Mouse (Mus musculus) left cerebral cortex, postnatal 4 days (tissue): ENCODE measurements around the gene Slc25a4. TPM values are rescaled to one million over a fixed set of nuclear protein-coding genes. Genes with fewer than 3 reads are reported as not detected.
A peak's percentile ranks its signal among the peaks of the same experiment; 100 is the strongest.
"Not testable (repeated sequence)": the region's sequence is repeated elsewhere in the genome, so short reads cannot be mapped to it uniquely, and the experiment has no call there.

Experiments
- DNase-seq: peaks from one replicate; pipeline ENCODE4 v3.0.0-alpha.2; 2022
- intact Hi-C: fragments of 180-260 bp; cut with DNase I; formaldehyde crosslinking; loops from one replicate; pipeline ENCODE4 v1.15.1; 2025
- total RNA-seq, 2 experiments: library from RNA; stranded (reverse); gene quantifications; 2 replicates each; pipeline ENCODE4 v1.2.3; 2021

Gene Slc25a4
- total RNA-seq, result 100 to 1,000 TPM; 513 to 540 TPM

GRCm38 (mm10) chr8:46210404-46211315 lies at the start of gene Slc25a4:
Gene Slc25a4 (minus strand): TSS chr8:46211284.
- intact Hi-C loops, result no loop called here
- peak; percentile 99 for DNase-seq

GRCm38 (mm10) chr8:46257921-46258682 lies 47.0 kb upstream of the Slc25a4 start:
- DNase-seq, result no peak
- intact Hi-C loops, result no loop called here

- no peak for DNase-seq
- intact Hi-C loops, result no loop called here
Observed at GRCm38 (mm10) chr8:46252456-46252855, 41.4 kb upstream of the Slc25a4 start.

GRCm38 (mm10) chr8:46251561-46251960 lies 40.5 kb upstream of the Slc25a4 start:
- intact Hi-C loops, result no loop called here
- DNase-seq, result no peak

- DNase-seq, result no peak
- intact Hi-C loops, result no loop called here
Observed at GRCm38 (mm10) chr8:46246346-46246745, 35.3 kb upstream of the Slc25a4 start.

DNA sequence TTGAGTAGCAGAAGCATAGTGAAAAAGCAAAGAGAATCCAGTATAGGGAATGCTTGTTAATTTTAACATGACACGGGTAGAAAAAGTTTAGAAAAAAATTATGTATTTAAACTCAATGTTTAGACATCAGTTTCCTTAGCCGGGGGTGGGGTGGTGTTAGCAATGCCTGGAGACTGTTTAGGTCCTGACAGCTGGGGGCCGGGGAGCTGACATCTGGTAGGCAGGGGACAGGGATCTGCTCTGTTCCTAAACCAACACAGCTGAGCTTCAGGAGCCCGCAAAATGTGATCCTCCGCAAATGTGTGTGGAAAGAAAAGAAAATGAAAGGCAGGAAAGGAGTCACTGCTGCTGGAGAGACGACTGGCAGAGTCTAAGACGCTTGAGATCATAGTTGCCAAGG lies 31.9 kb upstream of the Slc25a4 start:
- no peak for DNase-seq
- intact Hi-C loops, result loop anchor here (5.0 kb wide), 3 partner anchors 59 to 709 kb away; no protein-coding TSS in a partner anchor

- intact Hi-C loops, result loop anchor here (5.0 kb wide), 3 partner anchors 61 to 711 kb away; no protein-coding TSS in a partner anchor
- DNase-seq, result peak; percentile 78
Observed at GRCm38 (mm10) chr8:46241568-46242374, 30.7 kb upstream of the Slc25a4 start.

DNA sequence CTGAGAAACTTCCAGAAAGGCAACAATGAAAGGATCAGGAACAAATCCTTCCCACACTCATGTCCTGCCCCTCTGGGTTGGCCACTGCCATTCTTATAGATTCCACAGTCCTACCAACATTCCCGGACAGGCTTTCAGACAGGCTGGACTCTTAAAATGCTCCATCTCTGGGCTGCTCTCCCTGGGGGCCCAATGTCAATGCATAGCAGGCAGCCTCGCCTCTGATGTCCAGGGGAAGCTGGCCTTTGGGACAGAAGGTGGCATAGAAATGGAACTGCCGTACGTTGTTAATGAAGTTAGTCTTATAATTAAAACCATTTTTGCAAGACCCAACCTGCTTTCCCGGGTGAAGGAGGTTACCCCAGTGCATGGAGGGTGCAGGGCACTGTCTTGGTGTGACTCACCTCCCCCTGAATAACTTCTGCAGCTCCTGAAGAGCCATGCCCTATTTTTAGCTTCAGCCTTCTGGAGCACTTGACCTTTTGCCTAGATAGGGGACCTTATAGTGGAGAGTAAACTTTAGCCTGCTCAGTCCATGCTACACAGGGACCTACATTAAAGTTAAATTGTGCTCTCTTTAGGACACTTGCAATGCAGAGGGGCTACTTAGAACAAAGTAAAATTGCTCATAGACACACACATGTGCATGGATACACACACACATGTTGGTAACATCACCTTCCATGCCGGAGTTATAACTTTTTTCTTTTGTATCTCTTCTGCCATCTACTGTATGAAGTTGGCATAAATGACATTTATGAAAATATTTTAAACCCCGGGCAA lies 25.5 kb upstream of the Slc25a4 start:
- DNase-seq, result no peak
- intact Hi-C loops, result loop anchor here (5.0 kb wide), 2 partner anchors 49 to 799 kb away; no protein-coding TSS in a partner anchor

- intact Hi-C loops, result loop anchor here (5.0 kb wide), 2 partner anchors 47 to 797 kb away; no protein-coding TSS in a partner anchor
Observed at GRCm38 (mm10) chr8:46234736-46235135, 23.7 kb upstream of the Slc25a4 start.

DNA sequence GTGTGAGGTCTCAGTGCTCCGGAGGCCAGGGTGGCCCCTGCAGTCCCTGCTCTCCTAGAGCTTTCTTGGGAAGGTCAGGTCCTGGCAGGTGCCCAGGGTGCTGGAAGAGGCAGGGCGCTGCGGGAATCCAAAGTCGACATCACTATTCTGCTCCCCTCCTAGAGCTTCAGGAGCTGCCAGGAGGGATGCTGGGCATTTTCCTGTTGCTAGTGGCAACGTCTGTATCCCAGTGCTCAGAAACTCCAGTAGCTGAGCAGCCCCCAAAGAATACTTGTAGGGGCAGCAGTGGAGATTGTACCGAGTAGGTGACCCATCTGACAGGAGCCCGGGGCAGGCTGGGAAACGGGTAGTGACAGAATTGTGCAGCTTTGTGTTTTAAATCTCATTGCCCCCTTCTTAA lies 21.7 kb upstream of the Slc25a4 start:
- DNase-seq, result no peak
- intact Hi-C loops, result no loop called here

More at GRCm38 (mm10) chr8:46234736-46235135, 23.7 kb upstream of the Slc25a4 start:
- no peak for DNase-seq

DNA sequence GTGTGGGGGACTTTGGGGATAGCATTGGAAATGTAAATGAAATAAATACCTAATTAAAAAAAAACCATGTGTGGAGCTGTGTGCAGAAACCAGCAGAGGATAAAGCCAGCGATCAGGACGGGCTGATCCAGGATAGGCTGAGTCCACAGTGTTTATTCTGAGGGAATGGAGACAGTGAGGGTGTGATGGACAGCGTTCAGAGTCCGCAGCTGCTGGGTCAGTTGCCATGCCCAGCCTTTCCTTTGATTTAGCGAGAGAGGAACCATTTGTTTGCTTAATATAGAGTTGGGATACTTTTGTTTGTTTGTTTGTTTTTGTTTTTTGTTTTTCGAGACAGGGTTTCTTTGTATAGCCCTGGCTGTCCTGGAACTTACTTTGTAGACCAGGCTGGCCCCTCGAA lies 20.9 kb upstream of the Slc25a4 start:
- DNase-seq, intact Hi-C loops: not testable (repeated sequence)

DNA sequence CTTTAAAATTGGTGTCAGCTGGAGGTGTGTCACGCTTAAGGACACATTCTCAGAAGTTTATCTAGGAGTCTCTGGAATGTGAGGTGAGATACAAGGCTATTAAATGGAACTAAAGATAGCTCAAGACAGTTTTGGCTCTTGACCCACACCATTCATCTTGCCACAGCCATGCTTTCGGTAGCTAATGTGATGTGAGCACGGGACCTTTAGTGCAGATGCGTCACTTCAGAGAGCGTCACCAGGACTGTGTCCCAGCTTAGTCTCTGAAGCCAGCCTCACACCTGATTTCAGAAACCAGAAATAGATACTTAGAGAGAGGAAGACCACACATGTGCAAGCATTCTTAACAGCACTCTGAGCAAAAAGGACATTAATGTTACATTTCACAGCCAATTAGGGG lies 15.5 kb upstream of the Slc25a4 start:
- intact Hi-C loops, result no loop called here

DNA sequence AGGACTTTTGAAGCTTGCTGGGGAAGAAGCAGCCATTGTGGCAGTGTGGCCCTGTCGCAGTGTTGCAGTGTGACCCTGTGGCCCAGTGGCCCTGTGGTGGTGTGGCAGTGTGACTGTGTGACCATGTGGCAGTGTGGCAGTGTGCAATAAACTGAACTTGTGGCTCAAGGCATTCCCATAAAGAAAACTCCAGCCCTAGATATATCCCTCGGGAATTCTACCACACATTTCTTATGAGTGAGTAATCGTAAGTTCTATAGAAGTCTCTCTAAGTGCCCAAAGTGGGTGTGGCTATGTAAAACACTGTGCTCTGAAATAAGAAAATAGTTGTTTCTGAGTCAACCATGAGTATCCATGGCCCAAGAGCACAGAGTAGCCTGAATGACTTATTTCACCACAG lies 14.4 kb upstream of the Slc25a4 start:
- intact Hi-C loops, result no loop called here
- DNase-seq, result no peak

More for the DNA sequence above, 15.5 kb upstream of the Slc25a4 start:
- no peak for DNase-seq

GRCm38 (mm10) chr8:46220566-46220965 lies 9.5 kb upstream of the Slc25a4 start:
- no peak for DNase-seq
- intact Hi-C loops, result no loop called here

- intact Hi-C loops, result no loop called here
- DNase-seq, result peak; percentile 79
Observed at GRCm38 (mm10) chr8:46216838-46217237, 5.8 kb upstream of the Slc25a4 start.

DNA sequence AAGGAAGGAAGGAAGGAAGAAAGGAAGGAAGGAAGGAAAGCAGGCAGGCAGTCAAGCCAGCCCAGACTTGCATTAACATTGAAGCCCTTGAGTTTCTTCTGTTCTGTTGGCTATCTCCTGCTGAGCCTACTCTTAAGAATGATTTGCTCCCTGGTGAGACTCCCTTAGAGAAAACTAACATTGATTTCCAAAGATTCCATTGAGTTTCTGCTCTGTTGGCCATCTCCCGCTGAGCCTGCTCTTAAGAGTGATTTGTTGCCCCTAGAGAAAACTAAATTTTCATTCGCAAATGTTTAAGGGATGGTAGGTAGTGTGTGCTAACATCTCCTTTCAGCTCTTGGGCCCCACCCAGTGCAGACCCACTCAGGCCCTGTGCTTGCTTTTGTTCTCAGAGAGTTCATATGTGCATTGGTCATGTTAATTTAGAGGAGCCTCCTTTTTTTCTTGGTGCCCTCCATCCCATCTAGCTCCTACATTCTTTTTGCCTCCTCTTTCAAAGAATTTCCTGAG lies 2.9 kb upstream of the Slc25a4 start:
- no peak for DNase-seq
- intact Hi-C loops, result no loop called here

GRCm38 (mm10) chr8:46212194-46212593 lies 1.1 kb upstream of the Slc25a4 start:
- no peak for DNase-seq
- intact Hi-C loops, result no loop called here

- intact Hi-C loops, result no loop called here
Observed at GRCm38 (mm10) chr8:46211611-46212071, 557 bp upstream of the Slc25a4 start.

DNA sequence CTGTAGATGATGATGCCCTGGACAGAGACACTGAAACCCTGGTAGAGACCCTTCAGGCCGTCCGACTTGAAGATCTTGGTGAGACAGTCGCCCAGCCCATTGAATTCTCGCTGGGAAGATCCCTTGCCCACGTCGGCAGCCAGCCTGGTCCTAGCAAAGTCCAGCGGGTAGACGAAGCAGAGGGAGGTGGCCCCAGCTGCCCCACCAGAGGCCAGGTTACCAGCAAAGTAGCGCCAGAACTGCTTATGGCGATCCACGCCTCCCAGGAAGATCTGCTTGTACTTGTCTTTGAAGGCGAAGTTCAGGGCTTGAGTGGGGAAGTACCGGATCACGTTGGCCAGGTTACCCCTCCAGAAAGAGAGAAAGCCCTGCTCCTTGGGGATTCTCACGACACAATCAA lies 2.0 kb downstream of the Slc25a4 start:
- intact Hi-C loops, result no loop called here
- DNase-seq, result peak; percentile 23

More at GRCm38 (mm10) chr8:46211611-46212071, 557 bp upstream of the Slc25a4 start:
- DNase-seq, result no peak
